ENCODE assay signal across 27 mouse cellular contexts in genomic region chr3:23164828-23165450, GRCm38 (mm10).
DNase-seq lines count a peak whose midpoint lies in the region; ATAC-seq lines count a peak whose summit lies in the region.
"Had no signal": no experiment of that assay in that cellular context is flagged by ENCODE, and none has a peak within 500 bp of the region (broad histone marks: within the 10 kb centered on the region; RNA-seq: fewer than 3 reads in every experiment).

No protein-coding gene starts in this region.

- no peak overlapping the region for H3K9ac ChIP-seq in hindbrain, embryonic 12.5 days
- no peak overlapping the region for H3K9ac ChIP-seq in hindbrain, embryonic 13.5 days
- no peak overlapping the region for H3K9ac ChIP-seq in midbrain, embryonic 14.5 days (replicated peaks; ENCODE audit: low read length)
- H3K9ac ChIP-seq in midbrain, embryonic 11.5 days (ENCODE audit: low read length) = no peak overlapping the region
- H3K9ac ChIP-seq in neural tube, embryonic 13.5 days = no peak overlapping the region
- H3K9ac ChIP-seq: forebrain, embryonic 13.5 days; heart, embryonic 13.5 days; hindbrain, embryonic 14.5 days had no signal

- H3K27me3 ChIP-seq in hindbrain, embryonic 12.5 days = no peaks in the 10 kb centered on the region
- H3K27me3 ChIP-seq in hindbrain, embryonic 13.5 days = no peaks in the 10 kb centered on the region
- H3K27me3 ChIP-seq in midbrain, embryonic 14.5 days (ENCODE audit: control insufficient read depth, insufficient read depth, low read length) = no peaks in the 10 kb centered on the region
- H3K27me3 ChIP-seq in midbrain, embryonic 11.5 days (ENCODE audit: control insufficient read depth, insufficient read depth, low read length) = no peaks in the 10 kb centered on the region
- H3K27me3 ChIP-seq in neural tube, embryonic 13.5 days = no peaks in the 10 kb centered on the region
- H3K27me3 ChIP-seq: CH12.LX; forebrain, embryonic 13.5 days; heart, embryonic 13.5 days; Patski had no signal

- H3K4me1 ChIP-seq in hindbrain, embryonic 12.5 days = no peaks in the 10 kb centered on the region
- H3K4me1 ChIP-seq in hindbrain, embryonic 13.5 days (replicated peaks) = no peaks in the 10 kb centered on the region
- H3K4me1 ChIP-seq in midbrain, embryonic 14.5 days (ENCODE audit: control insufficient read depth, insufficient read depth, low read length) = no peaks in the 10 kb centered on the region
- H3K4me1 ChIP-seq in midbrain, embryonic 11.5 days (ENCODE audit: control insufficient read depth, insufficient read depth, low read length) = no peaks in the 10 kb centered on the region
- no peaks in the 10 kb centered on the region for H3K4me1 ChIP-seq in neural tube, embryonic 13.5 days (replicated peaks)
- H3K4me1 ChIP-seq: forebrain, embryonic 10.5 days; forebrain, embryonic 13.5 days; heart, embryonic 10.5 days; heart, embryonic 13.5 days had no signal

- no peak overlapping the region for H3K27ac ChIP-seq in hindbrain, embryonic 12.5 days
- no peak overlapping the region for H3K27ac ChIP-seq in hindbrain, embryonic 13.5 days
- H3K27ac ChIP-seq in midbrain, embryonic 14.5 days (replicated peaks; ENCODE audit: low read depth, low read length) = no peak overlapping the region
- H3K27ac ChIP-seq in midbrain, embryonic 11.5 days (ENCODE audit: low read depth, low read length) = no peak overlapping the region
- no peak overlapping the region for H3K27ac ChIP-seq in neural tube, embryonic 13.5 days (replicated peaks)
- H3K27ac ChIP-seq: forebrain, embryonic 10.5 days; forebrain, embryonic 13.5 days; heart, adult 2 months; heart, embryonic 10.5 days; heart, embryonic 13.5 days; hindbrain, embryonic 14.5 days had no signal

- peak; percentile 72 for ATAC-seq in hindbrain, embryonic 12.5 days (ENCODE audit: low FRiP score)
- no peak for ATAC-seq in hindbrain, embryonic 13.5 days (ENCODE audit: low FRiP score)
- ATAC-seq in midbrain, embryonic 14.5 days (ENCODE audit: low FRiP score, low TSS enrichment) = no peak
- no peak for ATAC-seq in midbrain, embryonic 11.5 days (ENCODE audit: low FRiP score)
- ATAC-seq in neural tube, embryonic 13.5 days (ENCODE audit: low read depth) = peak; percentile 63; the same call in 1 of the 2 replicates
- ATAC-seq: forebrain, embryonic 13.5 days; forebrain, embryonic 16.5 days; Patski had no signal

- H3K4me3 ChIP-seq in hindbrain, embryonic 12.5 days = no peak overlapping the region
- no peak overlapping the region for H3K4me3 ChIP-seq in hindbrain, embryonic 13.5 days
- no peak overlapping the region for H3K4me3 ChIP-seq in midbrain, embryonic 14.5 days (replicated peaks; ENCODE audit: low read depth, low read length)
- no peak overlapping the region for H3K4me3 ChIP-seq in midbrain, embryonic 11.5 days (ENCODE audit: low read depth, low read length)
- no peak overlapping the region for H3K4me3 ChIP-seq in neural tube, embryonic 13.5 days
- H3K4me3 ChIP-seq: forebrain, embryonic 10.5 days; forebrain, embryonic 13.5 days; heart, adult 2 months; heart, embryonic 10.5 days; heart, embryonic 13.5 days had no signal

- WGBS in hindbrain, embryonic 12.5 days = 64% methylated on average over 3 of the region's 3 CpGs
- WGBS in hindbrain, embryonic 13.5 days = 52% methylated on average over 3 of the region's 3 CpGs
- 51% methylated on average over 3 of the region's 3 CpGs for WGBS in midbrain, embryonic 14.5 days
- 77% methylated on average over 3 of the region's 3 CpGs for WGBS in midbrain, embryonic 11.5 days
- WGBS in neural tube, embryonic 13.5 days = 54% methylated on average over 3 of the region's 3 CpGs

- H3K36me3 ChIP-seq in hindbrain, embryonic 12.5 days = no peaks in the 10 kb centered on the region
- no peaks in the 10 kb centered on the region for H3K36me3 ChIP-seq in hindbrain, embryonic 13.5 days
- H3K36me3 ChIP-seq in midbrain, embryonic 14.5 days (ENCODE audit: control insufficient read depth, insufficient read depth, low read length) = no peaks in the 10 kb centered on the region
- H3K36me3 ChIP-seq in midbrain, embryonic 11.5 days (ENCODE audit: control insufficient read depth, insufficient read depth, low read length) = no peaks in the 10 kb centered on the region
- no peaks in the 10 kb centered on the region for H3K36me3 ChIP-seq in neural tube, embryonic 13.5 days
- H3K36me3 ChIP-seq: forebrain, embryonic 10.5 days; G1E; heart, embryonic 10.5 days; heart, embryonic 13.5 days had no signal

- DNase-seq in midbrain, embryonic 14.5 days = peak; percentile 10
- no peak for DNase-seq in midbrain, embryonic 11.5 days (ENCODE audit: low spot score, missing footprints)
- DNase-seq in retina, embryonic 14.5 days (ENCODE audit: low spot score) = peak; percentile 60
- DNase-seq in frontal cortex, postnatal 10 days (ENCODE audit: low spot score in 2 of 2) = no peak
- DNase-seq: adrenal gland, postnatal 10 days; adrenal gland, postnatal 36 days; B cell, adult 2 months; cerebellum, adult 18-20 months; cerebellum, adult 9-10 months; cerebellum, postnatal 14 days; gastrocnemius, postnatal 10 days; gastrocnemius, postnatal 36 days; heart, adult 2 months; heart, postnatal 14 days; heart, postnatal 4 days had no signal

- no peak overlapping the region for H3K4me2 ChIP-seq in hindbrain, embryonic 12.5 days (replicated peaks)
- H3K4me2 ChIP-seq in hindbrain, embryonic 13.5 days = no peak overlapping the region
- no peak overlapping the region for H3K4me2 ChIP-seq in midbrain, embryonic 14.5 days (ENCODE audit: low read length)
- H3K4me2 ChIP-seq in midbrain, embryonic 11.5 days = no peak overlapping the region
- no peak overlapping the region for H3K4me2 ChIP-seq in neural tube, embryonic 13.5 days
- H3K4me2 ChIP-seq: forebrain, embryonic 13.5 days; heart, embryonic 13.5 days; hindbrain, embryonic 14.5 days had no signal

- no peaks in the 10 kb centered on the region for H3K9me3 ChIP-seq in hindbrain, embryonic 12.5 days (replicated peaks)
- no peaks in the 10 kb centered on the region for H3K9me3 ChIP-seq in hindbrain, embryonic 13.5 days
- no peaks in the 10 kb centered on the region for H3K9me3 ChIP-seq in midbrain, embryonic 14.5 days (ENCODE audit: control insufficient read depth, low read length)
- no peaks in the 10 kb centered on the region for H3K9me3 ChIP-seq in midbrain, embryonic 11.5 days (ENCODE audit: control insufficient read depth, low read length)
- H3K9me3 ChIP-seq in neural tube, embryonic 13.5 days = no peaks in the 10 kb centered on the region
- H3K9me3 ChIP-seq: forebrain, embryonic 13.5 days; G1E; heart, embryonic 10.5 days; heart, embryonic 13.5 days had no signal

Comparison
In these comparisons a context has a peak if more than half of its experiments do, and no peak if none do; other contexts are left out.
1. ATAC-seq: peak in hindbrain, embryonic 12.5 days (single experiment) and neural tube, embryonic 13.5 days (single experiment); none in hindbrain, embryonic 13.5 days (single experiment), midbrain, embryonic 14.5 days (single experiment) and midbrain, embryonic 11.5 days (single experiment).
2. DNase-seq: peak in midbrain, embryonic 14.5 days (single experiment) and retina, embryonic 14.5 days (single experiment); none in midbrain, embryonic 11.5 days (single experiment) and frontal cortex, postnatal 10 days (0 of 2).